Mouse (Mus musculus) Patski (cell line): ENCODE measurements around the gene Selenov. TPM values are rescaled to one million over a fixed set of nuclear protein-coding genes. Genes with fewer than 3 reads are reported as not detected.

Experiments used
- ATAC-seq: fragments of 100-300 bp; one replicate; pipeline ENCODE4 v1.8.0; 2021
- CTCF ChIA-PET: fragments of 350-600 bp; sonication (Branson Sonifier 250); formaldehyde crosslinking; loops from one replicate; lab custom pipeline; 2022; ENCODE audit warnings: inconsistent platforms; lab: Charles Lee
- POLR2A ChIA-PET: fragments of 350-600 bp; sonication (Branson Sonifier 250); formaldehyde crosslinking; loops from one replicate; lab custom pipeline; 2022; ENCODE audit warnings: antibody characterized with exemption, inconsistent platforms; lab: Charles Lee
- DNase-seq: peaks from one replicate; pipeline ENCODE4 v3.0.0-alpha.2; 2011; ENCODE audit warnings: low read depth, low spot score
- H3K27me3 ChIP-seq: fragments of 371-371 bp; one replicate; pipeline ENCODE4 v1.5.1; 2021
- CTCF ChIP-seq: fragments of 100-300 bp; IDR thresholded peaks from one replicate; pipeline ENCODE4 v1.5.1; 2021
- in situ Hi-C: fragments of 300-500 bp; cut with MboI; formaldehyde crosslinking; loops from 3 replicates; pipeline ENCODE4 v1.11.1; 2018; ENCODE audit warnings: low pct_unique_long_range_greater_than_20kb, mixed read lengths
- polyA plus RNA-seq: library from polyadenylated mRNA; unstranded; gene quantifications from one replicate; pipeline ENCODE4 v1.2.3, GENCODE M21; 2021

The Selenov gene
- polyA plus RNA-seq, 1 experiment from 2014 or later, result not detected

GRCm38 (mm10) chr7:28298837-28299625, 8.0 kb upstream of the Selenov start:
- H3K27me3 ChIP-seq, result no peaks in the 10 kb centered on the region
- ATAC-seq, result peak; percentile 47
- POLR2A ChIA-PET, result no interaction called here

GRCm38 (mm10) chr7:28294481-28294880, 3.5 kb upstream of the Selenov start:
- CTCF ChIA-PET, result no interaction called here
- peaks cover 17% of the 10 kb centered on the region for H3K27me3 ChIP-seq
- TF ChIP-seq CTCF, result no peak
- POLR2A ChIA-PET, result no interaction called here
- ATAC-seq, result peak; percentile 53
- in situ Hi-C loops, result no loop called here
- DNase-seq, result no peak

More at GRCm38 (mm10) chr7:28298837-28299625, 8.0 kb upstream of the Selenov start:
- TF ChIP-seq CTCF, result peak; percentile 77
- DNase-seq, result no peak
- CTCF ChIA-PET, result interaction anchor here (1.0 to 2.4 kb wide), 5 partner anchors 11 to 151 kb away, joined by 3 to 10 read pairs (median 4); partner anchors contain the start of gene Supt5
- in situ Hi-C loops, result no loop called here

- H3K27me3 ChIP-seq, result peaks cover 42% of the 10 kb centered on the region
- no peak for ATAC-seq
- ChIA-PET POLR2A (no interaction called here), CTCF (interaction anchor here (1.3 kb wide), 1 partner anchor 14 kb away, joined by 3 read pairs; no protein-coding TSS in a partner anchor)
- TF ChIP-seq CTCF, result no peak
- in situ Hi-C loops, result no loop called here
- no peak for DNase-seq
These were observed 821 bp downstream of the Selenov start for GRCm38 (mm10) chr7:28290165-28290564.

- ChIA-PET CTCF (interaction anchor here (0.7 to 1.1 kb wide), 2 partner anchors 13 to 64 kb away, joined by 3 read pairs; no protein-coding TSS in a partner anchor), POLR2A (no interaction called here)
- no peak for TF ChIP-seq CTCF
- DNase-seq, result peak; percentile 22
- no peaks in the 10 kb centered on the region for H3K27me3 ChIP-seq
- in situ Hi-C loops, result no loop called here
- peak; percentile 57 for ATAC-seq
These were observed 10.4 kb downstream of the Selenov start for GRCm38 (mm10) chr7:28280630-28281029.

- ChIA-PET CTCF (no interaction called here), POLR2A (interaction anchor here (0.6 kb wide), 1 partner anchor 13 kb away, joined by 8 read pairs; no protein-coding TSS in a partner anchor)
- no peak for ATAC-seq
- TF ChIP-seq CTCF, result no peak
- in situ Hi-C loops, result no loop called here
- DNase-seq, result no peak
- no peaks in the 10 kb centered on the region for H3K27me3 ChIP-seq
These were observed 12.7 kb downstream of the Selenov start for GRCm38 (mm10) chr7:28278279-28278652.

GRCm38 (mm10) chr7:28277615-28278278, 13.2 kb downstream of the Selenov start, which contains the start of gene Eid2b:
Eid2b (plus strand) TSS chr7:28277739.
- peak; percentile 98 for TF ChIP-seq CTCF
- in situ Hi-C loops, result no loop called here
- peak; percentile 42 for DNase-seq
- POLR2A ChIA-PET, result interaction anchor here (0.6 kb wide), 1 partner anchor 14 kb away, joined by 8 read pairs; no protein-coding TSS in a partner anchor
- CTCF ChIA-PET, result interaction anchor here (1.3 to 1.4 kb wide), 2 partner anchors 14 to 67 kb away, joined by 3 to 5 read pairs; partner anchors contain the start of gene Selenov
- ATAC-seq, result peak; percentile 44
- H3K27me3 ChIP-seq, result no peaks in the 10 kb centered on the region

- no peaks in the 10 kb centered on the region for H3K27me3 ChIP-seq
- ChIA-PET POLR2A (no interaction called here), CTCF (interaction anchor here (1.1 to 1.4 kb wide), 3 partner anchors 13 to 68 kb away, joined by 3 to 5 read pairs (median 3); partner anchors contain the start of gene Selenov)
- ATAC-seq (no peak), DNase-seq (no peak)
- TF ChIP-seq CTCF, result no peak
- in situ Hi-C loops, result no loop called here
These were observed 13.8 kb downstream of the Selenov start for GRCm38 (mm10) chr7:28277237-28277614.

GRCm38 (mm10) chr7:28271761-28272160, 19.2 kb downstream of the Selenov start:
- TF ChIP-seq CTCF, result peak; percentile 56
- DNase-seq (no peak), ATAC-seq (no peak)
- H3K27me3 ChIP-seq, result no peaks in the 10 kb centered on the region
- ChIA-PET CTCF (no interaction called here), POLR2A (no interaction called here)
- in situ Hi-C loops, result no loop called here

- TF ChIP-seq CTCF, result peak; percentile 42
- no peak for DNase-seq
- ChIA-PET POLR2A (no interaction called here), CTCF (no interaction called here)
- in situ Hi-C loops, result no loop called here
- no peaks in the 10 kb centered on the region for H3K27me3 ChIP-seq
- ATAC-seq, result no peak
These were observed 21.6 kb downstream of the Selenov start for GRCm38 (mm10) chr7:28269355-28269754.

GRCm38 (mm10) chr7:28268576-28268975, 22.4 kb downstream of the Selenov start:
- no peaks in the 10 kb centered on the region for H3K27me3 ChIP-seq
- ChIA-PET CTCF (no interaction called here), POLR2A (no interaction called here)
- no peak for ATAC-seq
- DNase-seq, result no peak
- no peak for TF ChIP-seq CTCF
- in situ Hi-C loops, result no loop called here
